Mouse (Mus musculus) adrenal gland, postnatal 14 days (tissue): Measurements from ENCODE around the gene Vkorc1. TPM values are rescaled to one million over a fixed set of nuclear protein-coding genes. Genes with fewer than 3 reads are reported as not detected.
A peak's percentile ranks its signal among the peaks of the same experiment; 100 is the strongest.
"Not testable (repeated sequence)": the region's sequence is repeated elsewhere in the genome, so short reads cannot be mapped to it uniquely, and the experiment has no call there.

ENCODE experiments used
- DNase-seq: peaks from one replicate; pipeline ENCODE4 v3.0.0; 2021; ENCODE audit warnings: mixed read lengths
- total RNA-seq: library from RNA; stranded (reverse); gene quantifications from 2 replicates; pipeline ENCODE4 v1.2.3, GENCODE M21; 2021

The Vkorc1 gene
- total RNA-seq, 1 experiment from 2014 or later = 92.8 TPM

DNA sequence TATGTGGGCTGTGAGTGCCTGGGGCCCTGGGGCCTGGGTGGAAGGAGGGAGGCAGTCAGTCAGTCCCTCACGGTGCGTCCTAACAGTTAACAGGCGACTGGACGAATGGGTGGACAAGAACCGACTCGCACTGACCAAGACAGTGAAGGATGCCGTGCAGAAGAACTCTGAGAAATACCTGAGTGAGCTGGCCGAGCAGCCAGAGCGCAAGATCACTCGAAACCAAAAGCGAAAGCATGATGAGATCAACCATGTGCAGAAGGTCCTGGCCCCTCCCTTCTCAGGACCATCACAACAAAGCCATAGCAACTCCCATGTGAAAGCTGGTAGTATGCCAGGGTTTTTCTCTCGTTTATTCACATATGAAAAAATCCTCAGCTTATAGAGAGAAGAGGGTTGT, 19.9 kb upstream of the Vkorc1 start:
- no peak for DNase-seq

- DNase-seq = no peak
These were observed 17.5 kb upstream of the Vkorc1 start for GRCm38 (mm10) chr7:127912938-127913337.

- peak; percentile 94 for DNase-seq
These were observed 16.9 kb upstream of the Vkorc1 start, which contains the start of gene Kat8 for GRCm38 (mm10) chr7:127912190-127912871. Gene Kat8 (plus strand): TSS chr7:127912516.

DNA sequence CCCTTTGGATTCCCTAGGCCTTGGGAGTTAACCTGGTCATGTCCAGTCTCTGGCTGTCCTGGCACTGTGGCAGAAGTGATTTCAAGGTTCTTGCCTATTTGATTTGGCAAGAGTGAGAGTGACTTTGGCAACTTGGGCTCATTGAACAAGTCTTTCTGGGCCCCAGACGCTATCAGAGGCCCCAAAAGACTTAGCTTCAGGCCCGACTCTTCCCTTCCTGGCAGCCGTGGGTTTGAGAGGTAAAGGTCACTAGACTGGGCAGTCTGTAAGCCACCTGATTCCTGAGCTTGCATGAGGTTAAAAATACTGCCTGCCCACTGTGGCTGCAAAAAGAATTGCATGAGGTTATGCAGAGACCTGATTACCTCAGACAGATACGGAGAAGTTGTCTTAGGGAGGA, 13.2 kb upstream of the Vkorc1 start:
- DNase-seq = peak; percentile 64

GRCm38 (mm10) chr7:127907939-127908338, 12.5 kb upstream of the Vkorc1 start:
- no peak for DNase-seq

- DNase-seq = peak; percentile 91
These were observed 8.8 kb upstream of the Vkorc1 start, which contains the start of gene Bckdk for GRCm38 (mm10) chr7:127903971-127904796. Gene Bckdk (plus strand): TSS chr7:127904082.

- DNase-seq = no peak
These were observed 6.4 kb upstream of the Vkorc1 start for GRCm38 (mm10) chr7:127901772-127902171.

- DNase-seq = no peak
These were observed 4.6 kb upstream of the Vkorc1 start for GRCm38 (mm10) chr7:127899997-127900396.

GRCm38 (mm10) chr7:127898179-127898956, 3.0 kb upstream of the Vkorc1 start:
- DNase-seq = no peak

GRCm38 (mm10) chr7:127897542-127897941, 2.1 kb upstream of the Vkorc1 start:
- no peak for DNase-seq

GRCm38 (mm10) chr7:127896384-127896783, 967 bp upstream of the Vkorc1 start:
- peak; percentile 81 for DNase-seq

GRCm38 (mm10) chr7:127895891-127896290, 474 bp upstream of the Vkorc1 start:
- DNase-seq = not testable (repeated sequence)

DNA sequence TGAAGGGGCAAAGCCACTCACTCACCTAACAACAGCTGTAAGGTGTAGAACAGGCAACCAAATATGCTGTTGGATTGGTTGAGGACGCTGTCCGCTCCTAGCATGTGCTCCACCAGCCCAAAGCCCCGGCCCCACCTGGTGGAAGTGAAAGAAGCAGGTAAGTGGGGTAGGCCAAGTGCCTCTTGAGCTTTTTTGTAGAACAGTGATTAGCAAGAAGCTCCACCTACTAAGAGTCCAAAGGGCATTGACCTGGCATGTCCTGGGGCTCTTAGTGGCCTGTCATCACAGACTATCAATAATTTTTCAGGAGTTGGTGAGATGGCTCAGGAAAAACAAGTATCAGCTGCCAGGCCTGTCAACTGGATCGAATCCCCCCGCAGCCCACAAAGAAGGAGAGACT, 937 bp downstream of the Vkorc1 start:
- no peak for DNase-seq

GRCm38 (mm10) chr7:127890798-127891197, 4.6 kb downstream of the Vkorc1 start, which contains the start of gene Prss53:
Gene Prss53 (minus strand): TSS chr7:127890970.
- no peak for DNase-seq

GRCm38 (mm10) chr7:127888821-127889220, 6.6 kb downstream of the Vkorc1 start:
- DNase-seq = no peak

DNA sequence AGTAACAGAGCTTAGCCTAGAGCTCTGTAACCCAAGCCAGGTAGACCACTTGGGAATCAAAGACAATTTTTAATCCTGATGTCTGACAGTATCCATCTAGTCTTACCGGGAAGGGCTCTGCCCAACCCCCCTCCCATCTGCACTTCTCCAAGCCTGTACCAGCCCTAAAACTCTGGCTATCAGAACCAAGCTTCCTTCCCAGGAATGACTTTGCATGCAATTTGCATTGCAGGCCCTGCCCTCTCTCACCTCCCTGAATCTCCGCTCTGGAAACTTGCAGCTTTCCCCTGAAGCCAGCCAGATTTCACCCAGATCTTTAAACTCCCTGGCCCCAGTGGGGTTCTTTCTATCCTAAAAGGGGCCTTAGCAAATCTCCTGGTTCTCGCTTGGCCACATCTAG, 7.6 kb downstream of the Vkorc1 start:
- DNase-seq = no peak

DNA sequence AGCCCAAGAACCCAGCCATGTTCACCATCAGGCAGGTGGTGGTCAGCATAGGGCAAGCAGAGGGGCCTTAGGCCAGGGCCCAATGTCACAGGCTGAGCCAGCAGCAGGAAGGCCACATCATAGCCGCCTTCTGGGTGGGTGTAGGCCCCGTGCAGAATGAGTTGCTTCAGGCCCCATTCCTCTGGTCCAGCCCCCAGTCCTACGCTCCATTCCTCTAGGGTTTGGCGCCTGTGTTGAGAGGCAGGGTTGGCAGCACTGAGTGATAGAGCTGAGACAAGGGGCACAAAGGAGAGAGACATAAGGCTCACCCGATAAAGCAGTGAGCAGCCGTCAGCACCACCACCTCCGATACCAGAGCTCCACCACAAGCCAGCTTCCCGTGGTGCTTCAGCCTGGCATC, 8.2 kb downstream of the Vkorc1 start:
- DNase-seq = no peak

- no peak for DNase-seq
These were observed 8.9 kb downstream of the Vkorc1 start for GRCm38 (mm10) chr7:127886551-127886950.

- DNase-seq = peak; percentile 52
These were observed 9.5 kb downstream of the Vkorc1 start for GRCm38 (mm10) chr7:127885951-127886350.

- DNase-seq = no peak
These were observed 15.0 kb downstream of the Vkorc1 start for GRCm38 (mm10) chr7:127880431-127880830.

DNA sequence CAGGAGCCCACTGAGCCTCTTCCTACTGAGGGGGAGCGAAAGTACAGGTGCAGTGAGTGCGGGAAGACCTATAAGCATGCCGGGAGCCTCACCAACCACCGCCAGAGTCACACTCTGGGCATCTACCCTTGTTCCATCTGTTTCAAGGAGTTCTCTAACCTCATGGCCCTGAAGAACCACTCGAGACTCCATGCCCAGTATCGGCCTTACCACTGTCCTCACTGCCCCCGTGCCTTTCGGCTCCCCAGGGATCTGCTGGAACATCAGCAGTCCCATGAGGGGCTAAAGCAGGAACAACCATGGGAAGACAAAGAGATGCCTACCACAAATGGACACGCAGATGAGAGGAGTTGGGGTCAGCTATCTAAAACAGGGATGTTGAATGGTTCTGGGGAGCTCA, 16.1 kb downstream of the Vkorc1 start:
- DNase-seq = no peak
